Mouse (Mus musculus): ENCODE data around the gene Ncs1.

Ncs1 gene

GRCm38 (mm10) chr2:31337706-31338330, 92.2 kb downstream of the Ncs1 start:
- DNase-seq (ENCODE audit: low read depth, low spot score): no peak

DNA sequence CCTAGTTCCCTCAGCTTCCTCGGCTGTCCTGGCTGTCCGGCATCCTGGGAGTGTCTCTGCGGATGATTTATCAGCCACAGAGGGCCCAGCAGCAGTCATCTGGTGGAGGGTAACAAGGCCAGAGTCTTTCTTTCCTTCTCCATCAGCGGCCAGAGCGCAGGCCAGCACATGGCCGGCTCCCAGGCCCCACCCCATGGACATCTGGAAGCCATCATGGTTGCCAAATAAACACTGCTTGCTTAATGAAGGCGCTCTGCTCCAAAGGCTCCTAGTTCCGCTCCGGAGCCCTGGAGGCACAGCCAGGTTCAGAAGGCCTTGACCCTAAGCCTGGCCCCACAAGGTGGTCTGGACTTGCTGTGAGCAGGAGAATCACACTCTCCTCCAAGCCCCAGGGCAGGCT, 94.2 kb downstream of the Ncs1 start:
- DNase-seq (ENCODE audit: low read depth, low spot score): no peak

DNA sequence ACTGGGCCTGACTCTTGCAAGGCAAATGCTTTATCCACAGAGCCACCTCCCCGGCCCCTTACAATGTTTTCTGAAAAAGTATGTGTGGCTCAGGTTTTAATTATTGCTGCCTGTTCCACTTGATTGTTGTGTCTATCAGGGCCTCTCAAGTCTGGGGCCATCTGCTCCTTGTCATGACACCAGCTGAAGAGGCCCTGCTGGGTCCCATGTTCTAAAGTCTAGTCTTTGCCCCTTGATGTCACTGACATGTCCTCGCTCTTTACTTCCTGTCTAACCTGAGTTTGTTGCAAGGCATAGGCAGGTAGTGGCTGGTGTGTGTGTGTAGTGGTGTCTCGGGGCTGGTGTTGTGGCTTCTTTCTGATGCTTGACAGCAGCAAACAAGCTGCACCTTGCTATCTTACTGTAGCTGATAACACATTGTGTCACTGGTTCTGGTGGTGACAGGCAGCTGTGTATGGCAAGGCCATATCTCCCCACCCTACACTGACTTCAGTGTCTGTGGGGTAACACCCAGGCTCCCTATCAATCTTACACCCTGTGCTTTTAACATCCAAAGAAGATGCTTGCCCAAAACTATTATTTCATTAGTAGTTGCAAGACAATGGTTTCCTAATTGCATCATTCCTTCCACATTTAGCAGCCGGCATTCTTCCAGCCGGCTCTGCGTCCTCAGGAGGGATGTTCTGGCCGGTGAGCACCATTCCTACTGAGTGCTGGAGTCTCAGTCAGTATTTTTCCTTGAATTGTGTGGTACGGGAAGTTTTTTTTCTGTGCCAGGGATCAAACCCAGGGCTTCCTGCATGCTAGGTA, 96.3 kb downstream of the Ncs1 start:
- no peak for DNase-seq (ENCODE audit: low read depth, low spot score)
